Mouse (Mus musculus): ENCODE results near the gene Rbmxl1.

The Rbmxl1 gene

GRCm38 (mm10) chr8:78489733-78490132, 19.0 kb downstream of the Rbmxl1 start:
- DNase-seq = no peak

GRCm38 (mm10) chr8:78477051-78477829, 31.5 kb downstream of the Rbmxl1 start:
- DNase-seq = no peak

- DNase-seq = no peak
Observed at GRCm38 (mm10) chr8:78467889-78468288, 40.8 kb downstream of the Rbmxl1 start.

- no peak for DNase-seq
Observed at GRCm38 (mm10) chr8:78463941-78464340, 44.8 kb downstream of the Rbmxl1 start.

- DNase-seq = no peak
Observed at GRCm38 (mm10) chr8:78456441-78456840, 52.3 kb downstream of the Rbmxl1 start.
